Mouse (Mus musculus): ENCODE results near the gene Sult6b2.

GRCm38 (mm10) chr6:142845066-142845465 lies 40.8 kb upstream of the Sult6b2 start:
- TF ChIP-seq CTCF (IDR thresholded peaks at IDR 0.05; ENCODE audit: control insufficient read depth, insufficient read depth, insufficient replicate concordance, low read depth, low read length) (no peak), POLR2A (IDR thresholded peaks at IDR 0.05; ENCODE audit: control insufficient read depth, low read depth, low read length) (no peak)
